Mouse (Mus musculus) heart, adult 8-10 months (tissue): ENCODE data around the gene Mrgprb5. TPM values are rescaled to one million over a fixed set of nuclear protein-coding genes. Genes with fewer than 3 reads are reported as not detected.
A peak's percentile ranks its signal among the peaks of the same experiment; 100 is the strongest.
"Not testable (repeated sequence)": the region's sequence is repeated elsewhere in the genome, so short reads cannot be mapped to it uniquely, and the experiment has no call there.

Experiments used
- DNase-seq: peaks from one replicate; pipeline ENCODE4 v3.0.0; 2022; ENCODE audit warnings: low spot score
- total RNA-seq, 4 experiments: library from RNA; stranded (reverse); gene quantifications; 2 replicates each; pipeline ENCODE4 v1.2.4; 2022

Gene Mrgprb5
- total RNA-seq: not detected

GRCm38 (mm10) chr7:48168919-48169318 lies at the start of gene Mrgprb5:
Mrgprb5 (minus strand) TSS chr7:48169019.
- no peak for DNase-seq

DNA sequence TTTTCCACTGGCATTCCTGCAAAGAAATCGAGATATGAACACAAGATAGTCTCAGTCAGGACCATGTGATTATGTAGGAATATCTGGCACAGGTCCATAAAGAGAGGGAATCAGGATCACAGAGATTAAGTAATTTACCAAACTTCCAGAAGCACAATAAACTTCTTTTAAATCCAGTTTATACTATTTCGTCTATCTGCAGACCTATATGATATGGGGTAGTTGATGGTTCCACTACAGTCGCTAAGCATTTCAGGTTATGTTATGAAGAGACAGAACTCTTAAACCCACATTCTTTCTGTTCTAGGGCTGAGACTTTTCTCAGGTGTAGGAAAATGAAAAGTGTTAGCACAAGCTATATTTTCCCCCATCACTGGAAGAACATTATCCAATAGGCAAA lies 30.4 kb upstream of the Mrgprb5 start, which contains the start of gene Mrgprb4:
Mrgprb4 (minus strand) TSS at position 101 of the 400 bp plus-strand sequence.
- DNase-seq: no peak

DNA sequence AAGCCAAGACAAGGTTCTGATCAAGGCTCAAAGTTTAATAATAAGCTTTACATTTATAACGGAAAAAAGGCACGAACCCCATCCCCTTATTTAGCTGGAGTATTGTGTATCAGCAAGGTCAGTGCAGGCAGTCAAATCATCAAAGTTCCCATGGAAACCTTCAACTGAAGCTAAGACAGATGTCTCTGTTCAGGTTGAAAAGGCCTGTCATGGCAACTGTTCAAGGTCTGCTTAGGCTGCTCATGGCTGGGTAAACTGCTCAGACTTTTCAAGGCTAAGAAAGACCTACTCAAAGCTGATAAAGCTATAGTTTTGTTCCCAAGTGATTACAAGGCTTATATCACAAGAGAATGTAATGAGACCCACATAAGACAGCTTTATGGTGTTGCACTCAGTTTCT lies 1.3 kb downstream of the Mrgprb5 start:
- no peak for DNase-seq

- DNase-seq: peak; percentile 8
These were observed 30.5 kb downstream of the Mrgprb5 start for GRCm38 (mm10) chr7:48138248-48138702.

GRCm38 (mm10) chr7:48137216-48138077 lies 31.4 kb downstream of the Mrgprb5 start:
- DNase-seq: no peak

DNA sequence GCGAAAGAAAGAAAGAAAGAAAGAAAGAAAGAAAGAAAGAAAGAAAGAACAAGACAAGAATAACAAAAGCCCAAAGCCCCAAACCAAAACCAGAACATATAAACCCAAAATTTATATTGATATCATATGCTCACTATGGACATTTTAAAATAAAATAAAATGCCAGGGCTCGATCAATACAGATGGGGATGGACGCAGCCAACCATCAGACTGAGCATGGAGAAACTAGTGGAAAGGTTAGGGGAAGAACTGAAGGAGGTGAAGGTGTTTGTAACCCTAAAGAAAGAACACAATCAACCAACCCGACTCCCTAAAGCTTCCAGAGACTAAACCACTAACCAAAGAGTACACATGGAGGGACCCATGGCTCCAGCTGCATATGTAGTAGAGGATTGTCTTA lies 36.1 kb downstream of the Mrgprb5 start:
- DNase-seq: no peak

GRCm38 (mm10) chr7:48132247-48132646 lies 36.6 kb downstream of the Mrgprb5 start:
- not testable (repeated sequence) for DNase-seq

- not testable (repeated sequence) for DNase-seq
These were observed 37.0 kb downstream of the Mrgprb5 start for GRCm38 (mm10) chr7:48131820-48132219.

DNA sequence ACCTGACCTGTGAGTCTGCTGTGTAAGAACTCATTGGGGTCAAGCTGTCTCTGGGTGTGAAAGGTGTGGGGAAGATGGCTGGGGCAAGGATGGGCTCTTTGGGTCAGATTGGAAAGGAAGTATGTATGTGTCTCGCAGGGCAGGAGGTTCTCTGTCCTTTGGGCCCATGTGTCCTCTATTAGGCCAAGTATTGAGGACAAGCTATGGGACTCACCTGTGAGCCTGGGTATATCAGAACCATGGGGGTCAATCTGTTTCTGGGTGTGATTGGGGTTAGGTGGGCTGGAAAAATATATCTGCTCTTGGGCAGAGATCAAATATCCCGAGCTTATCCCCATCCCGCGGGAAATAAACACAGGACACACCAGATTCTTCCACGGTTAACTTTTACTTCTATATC lies 45.0 kb downstream of the Mrgprb5 start:
- DNase-seq: no peak

Other genes with a start within 250 kb of the Mrgprb5 start
- gene Mrgpra4, start 186.9 kb downstream of the Mrgprb5 start, total RNA-seq: under 1 TPM in 1 of 4 experiments, not detected in 3; 0.29 TPM
- not detected for gene Mrgprx1, start 141.4 kb downstream of the Mrgprb5 start, total RNA-seq
- gene Mrgprb4, start 30.3 kb upstream of the Mrgprb5 start, total RNA-seq: not detected
- gene Mrgprb8, start 219.5 kb upstream of the Mrgprb5 start, total RNA-seq: not detected